Mouse (Mus musculus) kidney, postnatal 36 days (tissue): Measurements from ENCODE around the gene Mks1.

Experiments used
- DNase-seq, 2 experiments: peaks; one replicate each; pipeline ENCODE4 v3.0.0; 2021 to 2022; ENCODE audit warnings: mixed read lengths in 2 of 2

Mks1 gene

DNA sequence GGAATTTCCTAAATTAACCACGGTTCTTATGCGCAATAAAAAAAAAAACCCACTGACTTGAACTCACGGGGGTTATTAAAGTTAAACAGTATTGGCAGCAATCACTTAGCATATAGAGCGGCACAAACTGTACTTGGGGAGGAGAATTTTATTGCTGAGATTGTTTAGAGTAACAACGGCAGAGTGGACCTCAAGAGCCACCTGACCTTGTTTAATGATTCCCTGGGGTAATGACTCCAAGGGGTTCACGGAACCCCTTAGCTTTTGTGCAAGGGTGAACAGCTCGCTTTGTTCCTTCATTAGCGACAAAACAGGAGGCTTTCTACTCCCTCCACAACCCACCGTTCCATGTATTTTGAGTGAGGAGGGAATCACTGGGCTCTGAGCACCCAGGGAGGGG lies 26.8 kb downstream of the Mks1 start:
- DNase-seq, result peak in 1 of 2 experiments; percentile 4

DNA sequence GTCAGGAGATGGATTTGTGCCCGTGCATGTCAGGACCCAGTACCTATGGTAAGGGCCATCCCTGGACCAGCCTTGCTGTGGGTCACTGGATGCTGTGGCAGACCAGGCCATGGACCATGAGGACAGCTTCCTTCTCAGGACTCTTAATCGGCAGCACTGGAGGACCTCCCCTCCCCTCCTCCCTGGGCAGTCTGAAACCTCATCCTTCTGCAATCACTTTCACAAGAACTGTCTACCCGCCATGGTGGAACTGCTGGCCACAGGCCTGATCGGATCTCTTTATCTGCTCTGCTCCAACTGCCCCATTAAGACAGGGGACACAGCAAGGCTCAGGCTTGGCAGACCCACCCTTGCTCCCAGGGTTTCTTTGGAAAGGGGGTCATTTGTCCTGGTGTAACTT lies 28.7 kb downstream of the Mks1 start:
- DNase-seq, result no peak

DNA sequence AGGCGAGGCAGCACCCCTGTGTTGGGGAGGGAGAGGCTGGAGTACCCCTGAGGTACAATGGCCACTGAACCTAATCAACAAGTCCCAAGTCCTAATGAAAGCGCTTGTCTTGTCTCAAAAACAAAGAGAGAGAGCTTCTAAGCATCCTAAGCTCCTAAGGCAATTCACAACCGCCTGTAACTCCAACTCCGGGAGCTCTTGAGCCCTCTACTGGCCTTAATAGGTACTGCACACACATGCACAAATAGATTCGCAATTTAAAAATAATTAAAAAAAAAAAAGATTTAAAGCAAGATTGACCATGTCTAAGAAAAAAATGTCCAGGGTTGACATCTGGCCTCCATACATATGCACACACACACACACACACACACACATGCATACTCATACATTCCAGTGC lies 30.5 kb downstream of the Mks1 start:
- DNase-seq, result peak in 1 of 2 experiments; percentile 12

DNA sequence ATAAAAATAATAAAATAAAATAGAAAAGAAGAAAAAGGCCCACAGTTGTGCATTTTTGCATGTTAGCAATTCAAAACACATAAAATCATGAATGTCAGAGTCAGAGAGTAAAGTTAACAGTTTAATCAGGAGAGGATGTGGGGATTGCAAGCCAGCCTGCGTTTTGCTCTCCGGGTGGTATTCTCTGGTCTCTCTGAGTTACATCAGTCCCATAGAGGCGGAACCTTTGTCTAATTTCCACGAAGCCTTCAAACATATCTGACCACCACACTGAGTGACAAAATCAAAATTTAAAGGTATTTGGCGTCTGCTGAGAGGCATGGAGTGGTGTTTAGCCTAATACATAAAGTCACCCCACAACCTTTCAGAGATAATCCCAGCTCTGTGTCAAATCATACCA lies 31.8 kb downstream of the Mks1 start:
- DNase-seq, result no peak

DNA sequence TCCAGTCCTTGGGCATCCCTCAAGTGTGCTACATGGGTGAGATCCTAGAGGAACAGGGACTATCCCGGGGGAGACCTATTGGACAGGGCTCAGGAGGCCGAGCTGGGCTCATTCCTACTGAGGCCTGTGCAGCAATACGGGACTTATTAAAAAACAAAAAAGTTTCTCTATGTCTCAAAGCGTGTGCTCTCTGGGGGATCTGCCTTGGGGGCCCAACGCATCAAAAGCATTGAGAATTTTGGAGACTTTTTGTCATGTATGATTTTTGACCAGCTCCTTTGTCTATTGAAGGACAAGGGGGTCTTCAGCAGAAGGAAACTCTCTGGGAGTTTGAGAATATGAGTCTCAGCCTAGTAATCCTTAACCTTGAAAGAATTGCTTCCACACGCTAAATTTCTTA lies 39.2 kb downstream of the Mks1 start, which contains the start of gene Olfr462:
TSS of gene Olfr462 (minus strand) at position 101 of the 400 bp plus-strand sequence.
- no peak for DNase-seq

DNA sequence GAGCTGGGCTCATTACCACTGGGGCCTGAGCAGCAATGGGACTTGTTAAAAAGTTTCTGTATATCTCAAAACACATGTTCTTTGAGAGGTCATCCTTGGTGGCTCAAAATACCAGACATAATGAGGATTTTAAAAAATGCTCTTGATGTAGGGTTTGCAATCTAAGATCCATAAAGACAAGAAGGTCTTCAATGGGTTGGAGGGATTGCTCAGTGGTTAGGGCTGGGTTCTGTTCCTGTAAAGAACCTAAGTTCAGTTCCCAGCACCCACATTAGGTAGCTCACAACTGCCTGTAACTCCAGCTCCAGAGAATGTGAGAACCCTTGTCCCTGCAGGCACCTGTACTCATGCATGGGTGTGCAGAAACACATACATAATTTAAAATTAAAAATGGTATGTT lies 44.3 kb downstream of the Mks1 start, which contains the start of gene Olfr463:
TSS of gene Olfr463 (minus strand) at position 101 of the 400 bp plus-strand sequence.
- DNase-seq, result no peak

DNA sequence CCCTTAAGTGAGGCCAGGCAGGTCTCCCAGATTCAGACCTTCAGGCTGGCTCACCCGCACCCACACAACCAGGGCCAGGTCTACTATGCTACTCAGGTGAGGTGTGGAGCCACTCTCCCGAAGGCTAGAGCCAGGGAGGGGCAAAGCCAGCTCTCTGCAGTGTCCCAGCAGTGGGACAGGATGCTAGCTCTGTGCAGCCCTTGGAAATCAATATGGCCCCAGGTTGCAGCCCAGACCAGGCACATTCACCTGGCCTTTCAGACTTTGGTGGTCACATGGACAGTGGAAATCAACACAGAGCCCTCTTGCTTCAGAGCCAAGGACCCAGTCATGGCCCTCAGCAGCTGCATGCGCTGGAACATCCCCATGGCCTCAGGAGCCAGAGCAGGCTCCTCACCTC lies 51.3 kb downstream of the Mks1 start:
- no peak for DNase-seq
